Mouse (Mus musculus) cortical plate, adult 2 months (tissue): ENCODE measurements around the gene Nup62cl.

Source experiments
- CTCF ChIP-seq: fragments of 200-500 bp; IDR thresholded peaks from 2 replicates; pipeline ENCODE4 v1.5.1; 2011; ENCODE audit warnings: mild to moderate bottlenecking, control low read depth, low read length; ENCODE audit not compliant: insufficient read depth; ENCODE audit errors: extremely low read depth
- POLR2A ChIP-seq: fragments of 200-500 bp; IDR thresholded peaks from 2 replicates; pipeline ENCODE4 v1.6.1; 2011; ENCODE audit warnings: mild to moderate bottlenecking, low read length, control low read depth; ENCODE audit not compliant: insufficient read depth; ENCODE audit errors: extremely low read depth

DNA sequence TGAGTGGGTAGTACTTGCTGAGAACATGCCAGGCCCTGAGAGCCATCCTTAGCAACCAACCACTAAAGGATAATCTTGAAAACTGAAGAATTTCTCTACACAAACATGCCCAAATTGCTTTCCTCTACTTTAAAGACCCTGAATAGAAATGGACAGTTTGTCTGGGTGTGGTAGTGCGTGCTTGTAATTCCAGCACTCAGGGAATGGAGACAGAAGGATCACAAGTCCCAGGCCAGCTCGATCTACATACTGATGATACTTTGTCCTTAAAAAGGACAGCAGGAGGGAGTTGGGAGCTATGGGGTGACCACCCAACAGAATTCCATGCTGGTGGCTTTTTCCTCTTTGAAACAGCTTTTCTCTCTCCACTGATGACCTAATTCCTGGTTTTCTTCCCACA lies 31.6 kb upstream of the Nup62cl start:
- TF ChIP-seq CTCF (no peak), POLR2A (no peak)
